Mouse (Mus musculus) thymus, adult 2 months (tissue): Measurements from ENCODE around the gene Mycbp2.

ENCODE experiments used
- CTCF ChIP-seq: fragments of 200-500 bp; IDR thresholded peaks from 2 replicates; pipeline ENCODE4 v1.5.1; 2012; ENCODE audit warnings: mild to moderate bottlenecking, control low read depth, low read length, moderate library complexity, borderline replicate concordance; ENCODE audit not compliant: control insufficient read depth, poor library complexity, insufficient read depth; ENCODE audit errors: extremely low read depth
- POLR2A ChIP-seq: fragments of 200-500 bp; IDR thresholded peaks from 2 replicates; pipeline ENCODE4 v1.6.1; 2012; ENCODE audit warnings: mild to moderate bottlenecking, low read length, control low read depth, moderate library complexity; ENCODE audit not compliant: control insufficient read depth, poor library complexity, insufficient read depth; ENCODE audit errors: extremely low read depth

GRCm38 (mm10) chr14:103100296-103100695 is 246.3 kb downstream of the Mycbp2 start:
- TF ChIP-seq POLR2A: no peak
- TF ChIP-seq CTCF: no peak
